Mouse (Mus musculus) stomach, embryonic 16.5 days (tissue): ENCODE results near the gene Mas1. TPM values are rescaled to one million over a fixed set of nuclear protein-coding genes. Genes with fewer than 3 reads are reported as not detected.
A peak's percentile ranks its signal among the peaks of the same experiment; 100 is the strongest.

ENCODE experiments used
- ATAC-seq: fragments of 200-750 bp; cut with Nextera tagmentation; 2 replicates; pipeline ENCODE4 v1.8.0; 2017; ENCODE audit warnings: moderate number of reproducible peaks, moderate TSS enrichment; ENCODE audit not compliant: insufficient read depth, low FRiP score
- H3K27ac ChIP-seq: fragments of 300-500 bp; sonication (generic); 2 replicates; pipeline ENCODE4 v1.5.1; 2014; ENCODE audit warnings: low read length
- H3K27me3 ChIP-seq: fragments of 300-500 bp; sonication (generic); 2 replicates; pipeline ENCODE4 v1.6.1; 2014; ENCODE audit warnings: low read length, control low read depth, mixed read lengths; ENCODE audit not compliant: control insufficient read depth, insufficient read depth
- H3K36me3 ChIP-seq: fragments of 300-500 bp; sonication (generic); 2 replicates; pipeline ENCODE4 v1.6.1; 2014; ENCODE audit warnings: low read length; ENCODE audit not compliant: control insufficient read depth, insufficient read depth
- H3K4me1 ChIP-seq: fragments of 300-500 bp; sonication (generic); 2 replicates; pipeline ENCODE4 v1.6.1; 2014; ENCODE audit warnings: low read length, control low read depth, mixed read lengths; ENCODE audit not compliant: control insufficient read depth, insufficient read depth
- H3K4me2 ChIP-seq: fragments of 300-500 bp; sonication (generic); 2 replicates; pipeline ENCODE4 v1.6.1; 2014; ENCODE audit warnings: low read depth, low read length, mixed read lengths
- H3K4me3 ChIP-seq: fragments of 300-500 bp; sonication (generic); replicated peaks from 2 replicates; pipeline ENCODE4 v1.5.1; 2014; ENCODE audit warnings: mild to moderate bottlenecking, low read length
- H3K9ac ChIP-seq: fragments of 300-500 bp; sonication (generic); 2 replicates; pipeline ENCODE4 v1.6.1; 2014; ENCODE audit warnings: low read length
- H3K9me3 ChIP-seq: fragments of 300-500 bp; sonication (generic); replicated peaks from 2 replicates; pipeline ENCODE4 v1.6.1; 2016; ENCODE audit warnings: low read length, control low read depth; ENCODE audit not compliant: control insufficient read depth
- WGBS: fragments of 180-500 bp; shearing (Covaris S2); extraction: QIAGEN DNeasy Blood & Tissue Kit; methylation state at CpG from one replicate; pipeline ENCODE4 v1.1.7; 2014; 5-methylcytosine and 5-hydroxymethylcytosine counted together
- polyA plus RNA-seq: library from polyadenylated mRNA; unstranded; fragments of >200 nt; fragmentation: Nextera tagmentation; extraction: Ambion mirVana; gene quantifications from 2 replicates; pipeline ENCODE4 v1.2.1, GENCODE M21; 2015

The Mas1 gene
- polyA plus RNA-seq, 1 experiment from 2014 or later: 0.84 TPM

GRCm38 (mm10) chr17:12844540-12844939 lies 23.4 kb downstream of the Mas1 start:
- Histone ChIP-seq H3K4me2 (no peak overlapping the region), H3K9ac (no peak overlapping the region), H3K36me3 (no peaks in the 10 kb centered on the region), H3K4me1 (peaks cover 8% of the 10 kb centered on the region), H3K4me3 (no peak overlapping the region), H3K27me3 (no peaks in the 10 kb centered on the region), H3K27ac (no peak overlapping the region), H3K9me3 (no peaks in the 10 kb centered on the region)
- 74% methylated on average over 4 of the region's 4 CpGs for WGBS
- ATAC-seq: no peak

DNA sequence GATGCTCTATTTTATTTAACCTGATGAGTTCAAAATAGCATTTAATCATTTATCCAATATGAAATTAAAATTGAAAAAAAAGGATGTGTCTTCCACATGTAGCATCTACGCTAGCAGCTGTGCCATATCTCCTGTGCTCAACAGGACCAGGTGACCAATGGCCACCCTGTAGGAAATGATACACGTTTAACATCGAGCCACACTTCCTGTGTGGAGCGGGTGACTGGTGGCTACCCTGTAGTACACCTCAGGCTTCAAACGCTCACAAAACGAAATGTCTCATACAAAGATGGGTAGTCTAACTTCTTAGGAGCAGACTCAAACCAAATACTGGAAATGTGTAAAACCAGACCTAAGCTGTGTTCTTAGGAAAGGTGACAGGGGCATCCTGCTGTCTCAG lies 24.1 kb downstream of the Mas1 start:
- Histone ChIP-seq H3K36me3 (no peaks in the 10 kb centered on the region), H3K9me3 (no peaks in the 10 kb centered on the region), H3K4me3 (no peak overlapping the region), H3K27me3 (no peaks in the 10 kb centered on the region), H3K4me2 (no peak overlapping the region), H3K4me1 (peaks cover 8% of the 10 kb centered on the region), H3K27ac (peak overlapping the region; percentile 27; the same call in 1 of the 2 replicates), H3K9ac (no peak overlapping the region)
- no peak for ATAC-seq
- 76% methylated on average over 6 of the region's 6 CpGs for WGBS

DNA sequence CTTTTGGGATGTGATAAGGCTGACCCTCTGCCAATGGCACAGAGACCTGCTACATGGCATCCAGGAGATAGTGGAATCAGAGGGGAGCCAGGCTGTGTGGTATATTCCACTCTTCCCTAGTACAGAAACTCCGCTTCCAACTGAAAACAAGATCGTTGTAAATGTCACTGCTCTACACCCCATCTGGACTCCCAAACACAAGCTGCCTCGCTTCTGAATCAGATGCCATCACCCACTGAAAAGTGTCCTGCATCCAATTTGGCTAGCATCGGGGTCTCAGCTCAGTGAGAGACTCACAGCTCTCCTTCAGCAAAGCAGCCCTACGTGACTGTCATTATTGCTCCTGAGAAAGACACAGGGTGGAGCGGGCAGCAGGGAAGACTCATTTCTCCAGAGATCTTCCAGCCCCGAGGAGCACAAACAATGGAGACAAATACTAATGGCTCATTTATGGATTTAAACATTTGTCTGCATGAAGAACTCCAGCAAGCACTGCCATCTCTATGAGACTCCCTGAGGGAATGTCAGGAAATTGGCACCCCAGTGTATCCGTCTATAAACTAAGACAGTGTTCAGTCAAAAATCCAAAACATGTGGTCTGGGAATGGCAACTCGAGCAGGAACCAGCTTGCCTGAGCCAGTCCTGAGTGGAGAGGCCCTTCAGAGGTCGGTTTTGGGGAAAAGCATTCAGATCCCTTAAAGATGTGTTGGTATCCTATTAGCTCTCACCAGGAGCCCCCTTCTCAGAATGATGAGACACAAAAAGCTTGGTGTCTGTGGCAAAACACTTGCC lies 28.3 kb downstream of the Mas1 start:
- H3K4me2 ChIP-seq: no peak overlapping the region
- WGBS: 64% methylated on average over 10 of the region's 10 CpGs
- H3K9me3 ChIP-seq: no peaks in the 10 kb centered on the region
- H3K36me3 ChIP-seq: no peaks in the 10 kb centered on the region
- no peak overlapping the region for H3K9ac ChIP-seq
- H3K27me3 ChIP-seq: no peaks in the 10 kb centered on the region
- no peaks in the 10 kb centered on the region for H3K4me1 ChIP-seq
- no peak for ATAC-seq
- no peak overlapping the region for H3K4me3 ChIP-seq
- no peak overlapping the region for H3K27ac ChIP-seq

DNA sequence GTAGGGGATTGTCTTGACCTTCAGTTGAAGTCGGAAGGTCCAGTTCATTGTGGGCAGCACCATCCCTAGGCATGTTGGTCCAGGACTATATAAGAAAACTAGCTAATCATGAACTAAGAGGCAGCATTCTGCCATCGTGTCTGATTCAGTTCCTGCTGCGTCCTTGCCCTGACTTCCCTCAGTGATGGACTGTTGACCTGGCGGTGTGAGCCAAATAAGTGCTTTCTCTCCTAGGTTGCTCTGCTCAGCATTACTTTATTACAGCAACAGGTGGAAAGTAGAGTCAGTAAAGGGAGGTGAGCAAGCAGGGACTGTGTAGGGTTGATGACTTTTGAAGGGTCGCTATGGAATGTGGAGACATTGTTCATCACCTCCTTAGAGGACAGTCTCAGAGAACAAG lies 32.2 kb downstream of the Mas1 start:
- no peak for ATAC-seq
- Histone ChIP-seq H3K36me3 (no peaks in the 10 kb centered on the region), H3K27me3 (no peaks in the 10 kb centered on the region), H3K9me3 (no peaks in the 10 kb centered on the region), H3K4me3 (no peak overlapping the region), H3K4me2 (no peak overlapping the region), H3K27ac (no peak overlapping the region), H3K9ac (no peak overlapping the region), H3K4me1 (no peaks in the 10 kb centered on the region)
- WGBS: 88% methylated on average over 5 of the region's 5 CpGs

DNA sequence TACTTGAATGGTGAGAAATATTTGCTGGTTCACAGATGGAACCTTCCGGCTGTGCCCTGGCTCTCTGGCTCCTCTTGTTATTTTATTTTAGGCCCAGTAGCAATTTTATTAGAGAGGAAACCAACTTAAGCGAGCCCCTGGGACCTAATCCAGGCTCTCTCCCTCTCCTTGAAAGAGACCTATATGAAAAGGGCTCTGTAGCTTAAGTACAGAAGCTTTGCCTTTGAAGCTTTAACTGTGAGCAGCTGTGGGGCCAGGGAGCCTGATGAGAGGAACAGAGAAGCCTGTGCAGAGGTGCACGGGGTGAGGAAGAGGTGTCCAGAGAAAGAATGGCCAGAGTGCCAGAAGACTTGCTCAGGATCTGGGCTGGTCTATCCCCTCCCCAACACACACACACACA lies 33.1 kb downstream of the Mas1 start:
- Histone ChIP-seq H3K9ac (no peak overlapping the region), H3K27ac (no peak overlapping the region), H3K36me3 (no peaks in the 10 kb centered on the region), H3K4me1 (no peaks in the 10 kb centered on the region), H3K4me2 (no peak overlapping the region), H3K9me3 (no peaks in the 10 kb centered on the region), H3K27me3 (no peaks in the 10 kb centered on the region), H3K4me3 (no peak overlapping the region)
- WGBS: 62% methylated on average over 3 of the region's 3 CpGs
- ATAC-seq: no peak

- H3K9me3 ChIP-seq: no peaks in the 10 kb centered on the region
- no peak overlapping the region for H3K4me2 ChIP-seq
- H3K4me3 ChIP-seq: no peak overlapping the region
- WGBS: 70% methylated on average over 3 of the region's 3 CpGs
- ATAC-seq: no peak
- H3K4me1 ChIP-seq: no peaks in the 10 kb centered on the region
- H3K27me3 ChIP-seq: no peaks in the 10 kb centered on the region
- no peak overlapping the region for H3K9ac ChIP-seq
- no peak overlapping the region for H3K27ac ChIP-seq
- no peaks in the 10 kb centered on the region for H3K36me3 ChIP-seq
These were observed 33.6 kb downstream of the Mas1 start for GRCm38 (mm10) chr17:12834317-12834716.

DNA sequence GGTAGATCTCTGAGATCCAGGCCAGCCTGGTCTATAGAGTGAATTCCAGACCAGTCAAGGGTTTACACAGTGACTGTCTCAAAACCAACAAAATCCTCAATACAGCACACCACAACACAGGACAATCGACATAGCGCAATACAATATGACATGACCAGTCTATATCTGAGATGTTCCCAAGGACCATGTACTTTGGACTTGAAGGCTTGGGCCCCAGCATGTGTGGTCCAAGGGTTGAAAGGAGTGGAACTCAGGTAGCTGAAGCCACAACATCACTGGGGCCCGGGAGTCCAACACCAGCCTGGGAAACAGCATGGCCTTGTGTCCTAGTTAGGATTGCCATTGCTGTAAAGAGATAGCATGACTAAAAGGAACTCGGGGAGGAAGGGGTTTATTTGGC lies 35.3 kb downstream of the Mas1 start:
- no peak overlapping the region for H3K27ac ChIP-seq
- H3K4me2 ChIP-seq: no peak overlapping the region
- H3K27me3 ChIP-seq: no peaks in the 10 kb centered on the region
- no peak overlapping the region for H3K4me3 ChIP-seq
- no peaks in the 10 kb centered on the region for H3K36me3 ChIP-seq
- 89% methylated on average over 4 of the region's 4 CpGs for WGBS
- no peak for ATAC-seq
- H3K9me3 ChIP-seq: no peaks in the 10 kb centered on the region
- H3K9ac ChIP-seq: no peak overlapping the region
- no peaks in the 10 kb centered on the region for H3K4me1 ChIP-seq

DNA sequence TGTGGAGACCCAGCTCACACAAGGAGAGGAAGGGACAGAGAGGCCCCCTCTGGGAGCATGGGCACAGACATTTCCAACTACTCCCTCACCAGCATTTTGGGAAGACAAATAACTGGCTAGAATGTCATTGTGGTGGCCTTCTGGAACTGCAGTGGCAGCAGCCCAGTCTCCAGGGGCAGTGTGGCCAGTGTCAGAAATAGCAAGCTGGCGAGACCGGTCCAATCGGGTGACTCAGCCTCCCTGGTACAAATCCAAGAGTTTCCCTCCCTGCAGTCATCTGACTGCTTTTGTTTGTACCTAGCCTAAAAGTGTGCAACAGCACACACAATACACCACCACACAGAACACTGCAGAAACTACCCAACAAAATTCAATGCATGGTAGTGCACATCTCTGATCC lies 35.7 kb downstream of the Mas1 start:
- Histone ChIP-seq H3K4me3 (no peak overlapping the region), H3K4me1 (no peaks in the 10 kb centered on the region), H3K9me3 (no peaks in the 10 kb centered on the region), H3K27ac (no peak overlapping the region), H3K4me2 (no peak overlapping the region), H3K27me3 (no peaks in the 10 kb centered on the region), H3K9ac (no peak overlapping the region), H3K36me3 (no peaks in the 10 kb centered on the region)
- 86% methylated on average over 3 of the region's 3 CpGs for WGBS
- ATAC-seq: no peak; the same call in 1 of the 2 replicates

DNA sequence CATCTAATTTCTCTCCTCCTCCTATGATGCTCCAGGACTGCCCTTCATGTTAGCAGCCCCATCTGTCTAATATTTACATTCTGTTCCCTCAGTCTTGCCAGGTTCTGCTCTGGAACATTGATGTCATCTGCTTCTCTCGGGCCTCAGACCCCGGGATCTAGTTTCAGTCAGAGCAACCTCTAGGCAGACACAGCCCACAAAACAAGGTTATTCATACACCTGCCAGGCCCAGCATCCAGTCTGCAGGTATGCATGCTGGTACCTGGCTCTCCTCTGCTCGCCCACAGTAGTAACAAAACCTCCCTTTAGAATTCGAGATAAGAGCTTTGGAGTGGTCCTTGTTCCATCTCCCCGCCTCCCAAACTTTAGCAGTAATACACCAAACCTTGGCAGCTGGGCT lies 37.6 kb downstream of the Mas1 start:
- Histone ChIP-seq H3K9ac (no peak overlapping the region), H3K27me3 (no peaks in the 10 kb centered on the region), H3K27ac (no peak overlapping the region), H3K9me3 (no peaks in the 10 kb centered on the region), H3K4me3 (no peak overlapping the region), H3K4me2 (no peak overlapping the region), H3K36me3 (no peaks in the 10 kb centered on the region), H3K4me1 (no peaks in the 10 kb centered on the region)
- 65% methylated on average over 5 of the region's 5 CpGs for WGBS
- ATAC-seq: no peak
